33 mouse cellular contexts compared by ENCODE assay signal in the genomic region with DNA sequence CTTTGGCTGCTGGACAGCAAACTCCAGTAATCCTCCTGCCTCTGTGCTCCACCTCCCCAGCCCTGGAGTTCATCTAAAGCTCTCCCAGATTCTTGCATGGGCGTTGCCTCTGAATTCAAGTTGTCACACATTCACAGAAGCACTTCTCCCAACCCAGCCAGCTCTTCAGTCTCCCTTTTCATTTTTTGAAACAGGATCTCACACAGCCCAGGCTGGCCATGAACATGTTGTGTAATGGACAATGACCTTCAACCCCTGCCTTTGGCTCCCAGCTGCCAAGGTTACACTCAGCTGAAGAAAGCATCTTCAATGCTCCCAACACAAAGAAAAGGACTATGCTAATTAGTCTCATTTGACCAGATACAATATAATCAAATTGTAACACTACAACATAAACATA. TPM values are rescaled to one million over a fixed set of nuclear protein-coding genes. Genes with fewer than 3 reads are reported as not detected.
DNase-seq lines count a peak whose midpoint lies in the region; ATAC-seq lines count a peak whose summit lies in the region.
"Had no signal": no experiment of that assay in that cellular context is flagged by ENCODE, and none has a peak within 500 bp of the region (broad histone marks: within the 10 kb centered on the region; RNA-seq: fewer than 3 reads in every experiment).

No protein-coding gene starts in this region.

- intact Hi-C loops in heart, postnatal 14 days (cut with DNase I), result no loop called here

- ATAC-seq in CD4-positive, CD25-positive, alpha-beta regulatory T cell, adult 4 months, result no peak
- ATAC-seq: forebrain, embryonic 15.5 days; hindbrain, embryonic 16.5 days; intestine, embryonic 15.5 days had no signal

- peak; percentile 41 for DNase-seq in adrenal gland, adult 2 months
- no peak for DNase-seq in adrenal gland, postnatal 25 days
- peak; percentile 48 for DNase-seq in heart, adult 11 months
- no peak for DNase-seq in heart, postnatal 14 days
- peak; percentile 2 to 24 for DNase-seq in kidney, postnatal 36 days
- no peak for DNase-seq in kidney, postnatal 25 days
- DNase-seq in ZHBTc4 (ENCODE audit: low read depth, low spot score), result peak; percentile 65
- DNase-seq: cerebellum, adult 11 months; cerebellum, adult 2 months; cerebellum, adult 9-11 months; cerebellum, postnatal 25 days; gastrocnemius, postnatal 36 days; heart, postnatal 36 days; kidney, adult 18-20 months had no signal

RNA-seq across cellular contexts. Expression of a gene that starts 2.7 kb away (rescaled TPM):
- 1 to 10 TPM; 6.5 to 7.9 TPM for total RNA-seq in adrenal gland, adult 2 months (2021)
- polyA plus RNA-seq in adrenal gland, adult 2 months (2012; rRNA removed), result 0.71 and 0.96 TPM in 2 replicates
- total RNA-seq in adrenal gland, postnatal 25 days (2021), result 7.4 and 11.2 TPM in 2 replicates
- total RNA-seq in heart, postnatal 14 days (2021), result 1 to 10 TPM; 2.6 to 3.2 TPM
- polyA plus RNA-seq in CD4-positive, CD25-positive, alpha-beta regulatory T cell, adult 4 months (2017; shearing (Covaris generic)), result 1 to 10 TPM in 1 of 2 experiments, under 1 TPM in 1; 0.81 to 1.5 TPM
- total RNA-seq: CH12.LX, MEL had no signal

RNA-seq across cellular contexts. Expression of a gene that starts 18.1 kb away (rescaled TPM):
- total RNA-seq in adrenal gland, adult 2 months (2021), result 1 to 10 TPM; 2.7 to 3.0 TPM
- 0.06 and 0.11 TPM in 2 replicates for polyA plus RNA-seq in adrenal gland, adult 2 months (2012; rRNA removed)
- 3.4 and 4.1 TPM in 2 replicates for total RNA-seq in adrenal gland, postnatal 25 days (2021)
- total RNA-seq in heart, postnatal 14 days (2021), result 1 to 10 TPM in 1 of 2 experiments, under 1 TPM in 1; 0.96 to 1.7 TPM
- polyA plus RNA-seq in CD4-positive, CD25-positive, alpha-beta regulatory T cell, adult 4 months (2017; shearing (Covaris generic)), result not detected
- total RNA-seq: CH12.LX; granulocyte monocyte progenitor cell, adult 5-6 weeks; MEL had no signal

RNA-seq across cellular contexts. Expression of a gene that starts 25.9 kb away (rescaled TPM):
- 1 to 10 TPM; 2.6 to 4.9 TPM for total RNA-seq in adrenal gland, adult 2 months (2021)
- polyA plus RNA-seq in adrenal gland, adult 2 months (2012; rRNA removed), result 0.11 and 0.32 TPM in 2 replicates
- 4.7 and 6.3 TPM in 2 replicates for total RNA-seq in adrenal gland, postnatal 25 days (2021)
- 1 to 10 TPM in 1 of 2 experiments, under 1 TPM in 1; 0.78 to 1.3 TPM for total RNA-seq in heart, postnatal 14 days (2021)
- not detected for polyA plus RNA-seq in CD4-positive, CD25-positive, alpha-beta regulatory T cell, adult 4 months (2017; shearing (Covaris generic))
- total RNA-seq: CH12.LX; common myeloid progenitor, adult 5-6 weeks; granulocyte monocyte progenitor cell, adult 5-6 weeks; MEL had no signal

RNA-seq across cellular contexts. Expression of a gene that starts 30.3 kb away (rescaled TPM):
- total RNA-seq in adrenal gland, adult 2 months (2021), result not detected
- not detected in 2 replicates for polyA plus RNA-seq in adrenal gland, adult 2 months (2012; rRNA removed)
- not detected in 2 replicates for total RNA-seq in adrenal gland, postnatal 25 days (2021)
- not detected for total RNA-seq in heart, postnatal 14 days (2021)
- polyA plus RNA-seq in CD4-positive, CD25-positive, alpha-beta regulatory T cell, adult 4 months (2017; shearing (Covaris generic)), result not detected
- total RNA-seq: adrenal gland, postnatal 36 days; CH12.LX; common myeloid progenitor, adult 5-6 weeks; gastrocnemius, adult 8-10 months; gastrocnemius, postnatal 36 days; granulocyte monocyte progenitor cell, adult 5-6 weeks; heart, adult 8-10 months; heart, postnatal 36 days; MEL had no signal
- polyA plus RNA-seq: cerebellum, adult 2 months; embryonic facial prominence, embryonic 12.5 days; embryonic facial prominence, embryonic 15.5 days; forebrain, embryonic 11.5 days; forebrain, embryonic 15.5 days; heart, embryonic 11.5 days; heart, embryonic 14.5 days; heart, postnatal 0 days; hindbrain, embryonic 10.5 days; hindbrain, embryonic 13.5 days; hindbrain, embryonic 16.5 days; intestine, embryonic 15.5 days had no signal

RNA-seq across cellular contexts. Expression of a gene that starts 40.3 kb away (rescaled TPM):
- total RNA-seq in adrenal gland, adult 2 months (2021), result not detected
- polyA plus RNA-seq in adrenal gland, adult 2 months (2012; rRNA removed), result 0.09 and 0.20 TPM in 2 replicates
- not detected in 2 replicates for total RNA-seq in adrenal gland, postnatal 25 days (2021)
- not detected for total RNA-seq in heart, postnatal 14 days (2021)
- not detected for polyA plus RNA-seq in CD4-positive, CD25-positive, alpha-beta regulatory T cell, adult 4 months (2017; shearing (Covaris generic))
- total RNA-seq: adrenal gland, postnatal 36 days; CH12.LX; common myeloid progenitor, adult 5-6 weeks; gastrocnemius, adult 8-10 months; gastrocnemius, postnatal 36 days; granulocyte monocyte progenitor cell, adult 5-6 weeks; heart, adult 8-10 months; heart, postnatal 36 days; MEL had no signal
- polyA plus RNA-seq: cerebellum, adult 2 months; embryonic facial prominence, embryonic 12.5 days; embryonic facial prominence, embryonic 15.5 days; forebrain, embryonic 11.5 days; forebrain, embryonic 15.5 days; heart, embryonic 11.5 days; heart, embryonic 14.5 days; heart, postnatal 0 days; hindbrain, embryonic 10.5 days; hindbrain, embryonic 13.5 days; hindbrain, embryonic 16.5 days; intestine, embryonic 15.5 days had no signal

Comparison
In these comparisons a context has a peak if more than half of its experiments do, and no peak if none do; other contexts are left out.
1. DNase-seq: peak in adrenal gland, adult 2 months (single experiment), heart, adult 11 months (single experiment), kidney, postnatal 36 days (2 of 2) and ZHBTc4 (single experiment); none in adrenal gland, postnatal 25 days (single experiment), heart, postnatal 14 days (0 of 2) and kidney, postnatal 25 days (0 of 2).